Mouse (Mus musculus) myocyte (in vitro differentiated cells): ENCODE data around the gene Celf2. TPM values are rescaled to one million over a fixed set of nuclear protein-coding genes. Genes with fewer than 3 reads are reported as not detected.

ENCODE experiments used
- H3K27me3 ChIP-seq: one replicate; pipeline ENCODE4 v1.6.1; 2011; ENCODE audit not compliant: control insufficient read depth, insufficient read depth, insufficient read length
- H3K36me3 ChIP-seq: one replicate; pipeline ENCODE4 v1.6.1; 2011; ENCODE audit not compliant: control insufficient read depth, insufficient read depth
- H3K4me2 ChIP-seq: one replicate; pipeline ENCODE4 v1.6.1; 2011; ENCODE audit warnings: low read depth, control low read depth
- H3K4me3 ChIP-seq: one replicate; pipeline ENCODE4 v1.5.1; 2011; ENCODE audit warnings: mild to moderate bottlenecking, control low read depth, moderate library complexity
- H3K79me2 ChIP-seq: one replicate; pipeline ENCODE4 v1.6.1; 2011; ENCODE audit not compliant: control insufficient read depth, insufficient read depth
- H3ac ChIP-seq: one replicate; pipeline ENCODE4 v1.6.1; 2011; ENCODE audit not compliant: control insufficient read depth, insufficient read length
- CEBPB ChIP-seq: IDR thresholded peaks from 2 replicates; pipeline ENCODE4 v1.6.1; 2011; ENCODE audit warnings: mild to moderate bottlenecking, moderate library complexity; ENCODE audit not compliant: poor library complexity, insufficient read depth, severe bottlenecking
- E2F4 ChIP-seq: IDR thresholded peaks from one replicate; pipeline ENCODE4 v1.6.1; 2011; ENCODE audit warnings: mild to moderate bottlenecking, control low read depth, moderate library complexity; ENCODE audit not compliant: insufficient read depth
- MAX ChIP-seq: IDR thresholded peaks from one replicate; pipeline ENCODE4 v1.6.1; 2011; ENCODE audit warnings: low read depth, mild to moderate bottlenecking, control low read depth
- MYOD1 ChIP-seq, 3 experiments: IDR thresholded peaks; one replicate each; pipeline ENCODE4 v1.6.1; 2011; ENCODE audit warnings: control low read depth in 2 of 3, low read depth in 2 of 3, mild to moderate bottlenecking in 2 of 3, moderate library complexity in 1 of 3; ENCODE audit not compliant: insufficient read length in 2 of 3, control insufficient read depth in 1 of 3
- MYOG ChIP-seq, 3 experiments: IDR thresholded peaks; one replicate each; pipeline ENCODE4 v1.6.1; 2011; ENCODE audit warnings: control low read depth in 2 of 3, low read depth in 2 of 3, mild to moderate bottlenecking in 2 of 3; ENCODE audit not compliant: insufficient read length in 2 of 3, control insufficient read depth in 1 of 3, insufficient read depth in 1 of 3
- POLR2A ChIP-seq: IDR thresholded peaks from one replicate; pipeline ENCODE4 v1.6.1; 2011; ENCODE audit warnings: low read depth, mild to moderate bottlenecking, control low read depth, moderate library complexity; ENCODE audit not compliant: insufficient read length
- POLR2AphosphoS2 ChIP-seq: IDR thresholded peaks from one replicate; pipeline ENCODE4 v1.6.1; 2011; ENCODE audit warnings: low read depth, control low read depth; ENCODE audit not compliant: insufficient read length
- REST ChIP-seq: IDR thresholded peaks from one replicate; pipeline ENCODE4 v1.6.1; 2011; ENCODE audit warnings: mild to moderate bottlenecking, control low read depth, moderate library complexity; ENCODE audit not compliant: insufficient read depth, insufficient read length
- SRF ChIP-seq: IDR thresholded peaks from one replicate; pipeline ENCODE4 v1.6.1; 2011; ENCODE audit warnings: low read depth; ENCODE audit not compliant: control insufficient read depth, insufficient read length
- TCF12 ChIP-seq: IDR thresholded peaks from one replicate; pipeline ENCODE4 v1.6.1; 2011; ENCODE audit warnings: mild to moderate bottlenecking, control low read depth; ENCODE audit not compliant: poor library complexity, insufficient read depth, severe bottlenecking
- TCF3 ChIP-seq: IDR thresholded peaks from one replicate; pipeline ENCODE4 v1.6.1; 2011; ENCODE audit warnings: low read depth, control low read depth; ENCODE audit not compliant: insufficient read length
- USF1 ChIP-seq: IDR thresholded peaks from one replicate; pipeline ENCODE4 v1.6.1; 2011; ENCODE audit warnings: low read depth, mild to moderate bottlenecking, control low read depth, moderate library complexity
- polyA plus RNA-seq: library from polyadenylated mRNA; unstranded; fragments of >200 nt; fragmentation: generic; extraction: Trizol; gene quantifications from one replicate; pipeline ENCODE4 v1.2.1, GENCODE M21; 2012; ENCODE audit warnings: missing spikeins

The Celf2 gene
- polyA plus RNA-seq, 1 experiment, result 30.1 TPM

- no peaks in the 10 kb centered on the region for H3K36me3 ChIP-seq
- no peak overlapping the region for H3ac ChIP-seq
- no peak overlapping the region for H3K4me2 ChIP-seq
- H3K4me3 ChIP-seq, result no peak overlapping the region
- no peaks in the 10 kb centered on the region for H3K27me3 ChIP-seq
- no peak for TF ChIP-seq CEBPB
- no peak for TF ChIP-seq POLR2A
- TF ChIP-seq MAX, result no peak
- TF ChIP-seq USF1, result no peak
- no peak for TF ChIP-seq SRF
- no peak for TF ChIP-seq POLR2AphosphoS2
- no peak for TF ChIP-seq TCF3
- TF ChIP-seq TCF12, result no peak
- H3K79me2 ChIP-seq, result peaks cover 7% of the 10 kb centered on the region
Observed at GRCm38 (mm10) chr2:6659834-6660233, 849.5 kb downstream of the Celf2 start.

DNA sequence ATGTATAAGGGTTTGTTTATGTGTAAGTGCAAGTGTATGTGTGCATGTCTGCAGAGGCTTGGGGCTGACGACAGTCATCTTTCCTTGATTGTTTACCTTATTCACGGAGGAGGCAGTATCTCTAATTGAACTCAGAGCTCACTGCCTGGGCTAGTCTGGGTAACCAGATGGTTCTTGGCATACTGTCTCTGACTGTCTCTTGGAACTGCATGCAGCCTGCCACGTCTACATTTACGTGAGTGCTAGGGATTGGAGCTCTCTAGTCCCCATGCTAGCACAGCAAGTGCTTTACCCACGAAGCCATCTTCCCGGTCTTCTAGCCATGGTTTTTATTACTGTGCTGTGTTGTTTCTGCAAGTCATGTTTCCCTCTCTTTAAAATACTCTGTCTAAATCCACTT lies 855.6 kb downstream of the Celf2 start:
- no peak overlapping the region for H3K4me2 ChIP-seq
- H3K36me3 ChIP-seq, result no peaks in the 10 kb centered on the region
- TF ChIP-seq POLR2AphosphoS2 (no peak), CEBPB (no peak), REST (no peak), SRF (no peak), TCF12 (no peak), POLR2A (no peak), E2F4 (no peak), MAX (no peak), TCF3 (no peak), USF1 (no peak), MYOD1 (IDR thresholded peaks at IDR 0.05; ENCODE audit: control insufficient read depth in 1 of 3, insufficient read length in 2 of 3, low read depth in 2 of 3) (no peak), MYOG (IDR thresholded peaks at IDR 0.05; ENCODE audit: control insufficient read depth in 1 of 3, insufficient read depth in 1 of 3, insufficient read length in 2 of 3, low read depth in 2 of 3) (no peak)
- no peaks in the 10 kb centered on the region for H3K27me3 ChIP-seq
- H3K79me2 ChIP-seq, result peaks cover 12% of the 10 kb centered on the region
- H3ac ChIP-seq, result no peak overlapping the region
- H3K4me3 ChIP-seq, result no peak overlapping the region

- H3K79me2 ChIP-seq, result peaks cover 4% of the 10 kb centered on the region
- no peak overlapping the region for H3K4me2 ChIP-seq
- TF ChIP-seq CEBPB, result no peak
- peak; percentile 4 to 62 (median 50) for TF ChIP-seq MYOD1 (IDR thresholded peaks at IDR 0.05; ENCODE audit: control insufficient read depth in 1 of 3, insufficient read length in 2 of 3, low read depth in 2 of 3)
- no peak for TF ChIP-seq POLR2A
- TF ChIP-seq MYOG (IDR thresholded peaks at IDR 0.05; ENCODE audit: control insufficient read depth in 1 of 3, insufficient read depth in 1 of 3, insufficient read length in 2 of 3, low read depth in 2 of 3), result peak in 2 of 3 experiments; percentile 44 to 47
- peak; percentile 66 for TF ChIP-seq TCF12
- H3ac ChIP-seq, result no peak overlapping the region
- H3K36me3 ChIP-seq, result no peaks in the 10 kb centered on the region
- no peak overlapping the region for H3K4me3 ChIP-seq
- no peaks in the 10 kb centered on the region for H3K27me3 ChIP-seq
Observed at GRCm38 (mm10) chr2:6651697-6652096, 857.7 kb downstream of the Celf2 start.

- Histone ChIP-seq H3ac (no peak overlapping the region), H3K79me2 (peaks cover under 1% of the 10 kb centered on the region), H3K27me3 (no peaks in the 10 kb centered on the region), H3K4me2 (no peak overlapping the region), H3K36me3 (no peaks in the 10 kb centered on the region), H3K4me3 (no peak overlapping the region)
- TF ChIP-seq POLR2A (no peak), USF1 (no peak), TCF12 (no peak), TCF3 (no peak), MAX (no peak), POLR2AphosphoS2 (no peak), E2F4 (no peak), REST (no peak), MYOD1 (IDR thresholded peaks at IDR 0.05; ENCODE audit: control insufficient read depth in 1 of 3, insufficient read length in 2 of 3, low read depth in 2 of 3) (no peak), SRF (no peak), MYOG (IDR thresholded peaks at IDR 0.05; ENCODE audit: control insufficient read depth in 1 of 3, insufficient read depth in 1 of 3, insufficient read length in 2 of 3, low read depth in 2 of 3) (no peak), CEBPB (no peak)
Observed at GRCm38 (mm10) chr2:6648877-6649276, 860.5 kb downstream of the Celf2 start.

DNA sequence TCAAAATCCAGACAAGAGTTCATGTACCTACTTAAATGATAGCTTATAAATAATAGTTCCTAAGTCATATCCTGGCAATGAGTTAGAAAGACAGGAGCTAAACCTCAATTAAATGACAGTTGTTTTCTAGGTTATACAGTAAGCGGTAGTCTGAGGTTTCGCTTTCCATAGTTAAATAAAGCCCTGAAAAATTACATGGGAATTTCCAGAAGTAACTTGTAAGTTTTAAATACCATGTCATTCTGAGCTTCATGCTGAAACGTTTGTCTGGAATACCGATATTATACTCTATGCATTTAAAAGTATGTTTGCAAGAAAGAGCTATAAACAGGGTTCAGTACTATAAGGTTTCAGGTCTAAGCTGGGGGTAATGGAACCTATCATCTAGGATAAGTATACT lies 862.3 kb downstream of the Celf2 start:
- Histone ChIP-seq H3K79me2 (no peaks in the 10 kb centered on the region), H3K4me2 (no peak overlapping the region)

More for the DNA sequence above, 862.3 kb downstream of the Celf2 start:
- TF ChIP-seq MYOG (IDR thresholded peaks at IDR 0.05; ENCODE audit: control insufficient read depth in 1 of 3, insufficient read depth in 1 of 3, insufficient read length in 2 of 3, low read depth in 2 of 3) (no peak), MAX (no peak), POLR2AphosphoS2 (no peak)
- Histone ChIP-seq H3K4me3 (no peak overlapping the region), H3K27me3 (no peaks in the 10 kb centered on the region), H3K36me3 (no peaks in the 10 kb centered on the region), H3ac (no peak overlapping the region)
